Mouse (Mus musculus): ENCODE measurements around the gene Cerk.
"Not testable (repeated sequence)": the region's sequence is repeated elsewhere in the genome, so short reads cannot be mapped to it uniquely, and the experiment has no call there.

Cerk gene

GRCm38 (mm10) chr15:86206385-86206784 is 20.4 kb upstream of the Cerk start:
- no peak for DNase-seq

GRCm38 (mm10) chr15:86205300-86205699 is 19.4 kb upstream of the Cerk start:
- peak; percentile 43 for DNase-seq

- no peak for DNase-seq
Observed at GRCm38 (mm10) chr15:86203942-86204561, 18.1 kb upstream of the Cerk start.

DNA sequence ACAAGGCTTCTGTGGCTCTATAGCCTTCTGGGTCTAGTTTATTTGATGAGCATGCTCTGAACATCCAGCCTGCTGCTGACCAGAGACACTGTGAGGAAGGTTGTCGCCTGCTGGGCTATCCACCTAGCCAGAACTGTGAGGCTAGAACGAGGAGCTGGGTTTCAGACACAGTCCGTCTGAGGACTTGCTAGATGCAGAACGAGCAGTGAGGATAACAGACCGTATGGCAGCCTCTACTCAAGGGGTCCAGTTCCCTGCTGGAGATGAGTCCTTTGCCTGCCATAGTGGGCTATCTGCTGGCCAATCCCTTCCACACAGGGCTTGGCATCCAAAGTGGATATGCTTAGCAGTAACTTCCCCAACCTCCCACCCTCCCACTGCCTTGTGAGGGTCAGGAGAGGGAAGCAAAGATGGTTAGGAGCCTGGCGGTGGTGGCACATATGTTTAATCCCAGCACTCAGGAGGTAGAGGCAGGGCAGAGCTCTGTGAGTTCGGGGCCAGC is 17.4 kb upstream of the Cerk start:
- DNase-seq = no peak

GRCm38 (mm10) chr15:86202640-86203039 is 16.7 kb upstream of the Cerk start:
- DNase-seq = no peak

DNA sequence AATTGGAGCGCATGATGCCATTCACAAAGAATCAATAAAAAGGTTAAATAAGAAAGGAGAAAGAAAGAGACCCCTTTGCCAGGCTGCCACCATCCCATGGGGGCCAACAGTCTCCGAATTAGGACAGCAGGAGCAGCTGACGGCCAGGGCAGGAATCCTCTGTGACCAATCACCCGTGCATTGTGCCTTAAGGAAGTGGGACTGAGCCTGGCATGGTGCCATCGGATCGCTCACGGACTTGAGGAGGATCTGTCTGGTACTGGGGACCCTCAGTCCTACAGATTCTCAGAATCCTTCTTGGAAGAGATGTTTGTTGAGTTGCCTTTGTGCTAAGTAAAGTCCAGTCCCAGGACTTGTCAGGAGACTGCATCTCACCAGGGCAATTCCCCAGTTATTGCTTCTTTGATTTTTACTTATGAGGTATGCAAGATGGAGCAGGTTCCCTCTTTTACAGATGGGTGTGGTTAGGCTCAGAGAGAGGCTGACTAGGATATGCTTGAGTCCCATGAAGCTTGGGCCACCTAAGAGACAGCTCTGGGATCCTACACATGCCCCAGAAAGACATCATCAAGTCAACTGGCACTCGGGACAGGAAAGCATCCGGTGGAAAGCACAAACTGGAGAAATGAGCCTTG is 15.9 kb upstream of the Cerk start:
- DNase-seq = no peak

GRCm38 (mm10) chr15:86201095-86201494 is 15.2 kb upstream of the Cerk start:
- no peak for DNase-seq

DNA sequence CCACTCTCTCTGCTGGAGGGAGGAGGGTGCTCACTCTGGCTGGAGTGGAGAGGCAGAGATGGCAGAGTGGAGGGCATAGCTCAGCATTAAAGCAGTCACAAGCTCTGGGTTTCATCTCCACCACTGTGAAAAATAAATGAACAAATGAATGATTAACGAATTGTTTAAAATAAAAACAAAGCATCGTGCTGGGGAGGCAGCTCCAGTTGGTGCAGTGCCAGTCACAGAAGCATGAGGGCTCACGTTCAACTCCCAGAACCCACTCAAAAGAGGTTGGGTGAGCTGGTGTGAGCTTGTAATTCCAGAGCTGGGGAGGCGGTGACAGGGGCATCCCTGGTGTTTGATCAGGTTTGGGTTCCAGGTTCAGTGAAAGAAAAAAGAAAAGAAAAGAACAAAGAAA is 14.2 kb upstream of the Cerk start:
- DNase-seq = no peak

GRCm38 (mm10) chr15:86199482-86199881 is 13.5 kb upstream of the Cerk start:
- no peak for DNase-seq

- peak; percentile 38 for DNase-seq
Observed at GRCm38 (mm10) chr15:86199052-86199451, 13.1 kb upstream of the Cerk start.

DNA sequence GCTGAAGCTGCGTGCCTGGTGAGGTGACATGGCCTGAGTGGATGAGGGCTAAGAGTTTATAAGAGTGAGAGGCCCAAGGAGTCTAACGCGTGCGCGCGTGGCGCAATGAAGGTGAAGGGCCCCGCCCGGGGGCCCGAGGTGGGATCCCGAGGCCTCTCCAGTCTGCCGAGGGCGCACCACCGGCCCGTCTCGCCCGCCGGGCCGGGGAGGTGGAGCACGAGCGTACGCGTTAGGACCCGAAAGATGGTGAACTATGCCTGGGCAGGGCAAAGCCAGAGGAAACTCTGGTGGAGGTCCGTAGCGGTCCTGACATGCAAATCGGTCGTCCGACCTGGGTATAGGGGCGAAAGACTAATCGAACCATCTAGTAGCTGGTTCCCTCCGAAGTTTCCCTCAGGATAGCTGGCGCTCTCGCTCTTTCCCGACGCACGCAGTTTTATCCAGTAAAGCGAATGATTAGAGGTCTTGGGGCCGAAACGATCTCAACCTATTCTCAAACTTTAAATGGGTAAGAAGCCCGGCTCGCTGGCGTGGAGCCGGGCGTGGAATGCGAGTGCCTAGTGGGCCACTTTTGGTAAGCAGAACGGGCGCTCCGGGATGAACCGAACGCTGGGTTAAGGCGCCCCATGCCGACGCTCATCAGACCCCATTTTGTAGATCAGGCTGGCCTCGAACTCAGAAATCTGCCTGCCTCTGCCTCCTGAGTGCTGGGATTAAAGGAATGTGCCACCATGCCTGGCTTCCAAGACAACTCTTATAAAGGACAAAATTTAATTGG is 8.9 kb upstream of the Cerk start:
- DNase-seq = not testable (repeated sequence)

DNA sequence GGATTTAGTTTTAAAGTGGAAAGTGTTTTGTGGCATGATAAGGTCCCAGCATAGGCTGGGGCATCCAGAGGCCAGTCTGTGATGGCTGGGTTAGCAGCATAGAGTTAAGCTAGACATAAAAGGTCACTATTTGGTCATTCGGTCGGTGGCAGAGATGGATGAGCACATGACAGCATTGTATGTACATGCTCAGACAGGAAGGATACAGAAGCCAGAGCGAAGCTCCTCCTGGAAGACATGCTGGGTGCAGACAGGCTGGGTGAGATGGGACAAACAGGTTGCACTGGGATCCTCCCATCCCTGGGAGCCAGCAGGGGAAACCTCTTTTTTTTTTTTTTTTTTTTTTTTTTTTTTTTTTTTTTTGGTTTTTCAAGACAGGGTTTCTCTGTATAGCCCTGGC is 6.0 kb upstream of the Cerk start:
- DNase-seq = no peak

- no peak for DNase-seq
Observed at GRCm38 (mm10) chr15:86191505-86191904, 5.6 kb upstream of the Cerk start.

GRCm38 (mm10) chr15:86190387-86190786 is 4.4 kb upstream of the Cerk start:
- no peak for DNase-seq

DNA sequence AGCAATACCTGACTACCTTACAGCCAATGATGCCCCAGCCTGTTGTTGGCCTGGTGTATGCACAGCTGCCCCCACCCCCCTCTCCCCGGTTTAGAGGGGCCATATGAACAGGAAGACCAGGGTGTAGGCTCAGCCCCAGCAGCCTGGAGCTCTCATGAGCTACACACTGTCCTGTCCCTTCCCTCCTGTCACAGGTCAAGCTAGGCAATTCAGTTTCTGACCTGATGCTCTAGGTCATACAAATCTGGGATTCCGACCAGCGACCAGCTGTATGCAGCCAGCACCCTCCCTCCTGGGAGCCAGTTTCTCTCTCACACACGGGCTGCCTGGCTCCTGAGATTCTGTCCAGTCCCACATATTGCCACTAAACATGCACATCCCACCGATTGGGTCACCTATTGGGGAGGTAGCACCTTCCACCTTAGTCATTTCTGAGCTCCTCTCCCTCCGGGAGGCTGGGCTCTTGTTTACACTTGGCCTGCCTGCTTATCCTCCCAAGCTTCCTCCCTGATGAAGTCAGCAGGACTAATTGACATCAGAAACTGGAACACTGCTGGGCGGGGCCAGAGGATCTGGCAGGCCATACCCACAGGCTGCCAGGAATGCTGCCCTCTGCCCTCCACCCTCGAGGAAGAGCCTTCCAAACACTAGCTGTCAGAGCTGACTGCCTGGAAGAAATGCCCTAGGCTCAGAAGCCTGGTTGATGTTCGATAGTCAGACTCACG is 3.0 kb upstream of the Cerk start:
- peak; percentile 89 for DNase-seq

DNA sequence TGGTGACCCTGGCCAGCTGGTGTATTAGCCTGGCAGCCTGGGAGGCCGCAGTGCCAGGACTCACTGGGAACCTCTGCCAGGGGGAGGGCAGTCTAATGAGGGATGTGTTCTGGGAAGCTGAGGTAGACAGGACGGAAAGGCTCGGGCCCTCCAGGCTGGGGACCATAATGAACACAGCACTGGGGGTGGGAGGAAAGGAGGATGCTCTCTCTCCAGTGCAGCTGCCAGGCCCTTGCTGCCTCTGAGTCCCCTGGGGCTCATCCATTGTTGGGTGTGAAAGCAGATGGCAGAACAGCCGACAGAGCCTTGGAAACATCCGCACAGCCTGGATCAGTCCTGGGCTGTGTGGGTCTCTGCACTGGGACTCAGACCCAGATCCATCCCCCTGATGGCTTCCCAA is 2.2 kb upstream of the Cerk start:
- DNase-seq = peak; percentile 64

DNA sequence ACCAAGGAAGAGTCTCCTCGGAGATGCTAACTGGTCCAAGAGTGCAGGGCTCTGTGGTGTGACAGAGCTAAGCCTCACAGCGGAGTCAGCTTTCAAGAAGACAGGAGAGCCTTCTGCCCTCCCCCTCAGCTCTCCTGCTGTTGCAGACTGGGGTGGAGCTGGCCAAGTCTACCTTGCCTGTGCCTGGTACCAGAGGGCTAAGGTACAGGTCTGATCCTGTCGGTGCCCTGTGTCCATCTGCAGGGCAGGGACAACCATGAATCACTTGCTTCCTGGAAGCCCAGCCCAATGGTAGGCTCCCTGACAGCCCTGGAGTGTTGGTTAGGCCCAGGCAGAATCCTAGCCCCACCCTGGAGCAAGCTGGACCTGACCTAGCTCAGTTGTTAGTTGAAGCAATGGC is 745 bp upstream of the Cerk start:
- peak; percentile 66 for DNase-seq

GRCm38 (mm10) chr15:86184851-86185688 is 871 bp downstream of the Cerk start:
- DNase-seq = peak; percentile 76

GRCm38 (mm10) chr15:86184071-86184470 is 1.9 kb downstream of the Cerk start:
- peak; percentile 52 for DNase-seq

GRCm38 (mm10) chr15:86183484-86183883 is 2.5 kb downstream of the Cerk start:
- DNase-seq = peak; percentile 38

- DNase-seq = peak; percentile 67
Observed at GRCm38 (mm10) chr15:86182646-86183045, 3.3 kb downstream of the Cerk start.

DNA sequence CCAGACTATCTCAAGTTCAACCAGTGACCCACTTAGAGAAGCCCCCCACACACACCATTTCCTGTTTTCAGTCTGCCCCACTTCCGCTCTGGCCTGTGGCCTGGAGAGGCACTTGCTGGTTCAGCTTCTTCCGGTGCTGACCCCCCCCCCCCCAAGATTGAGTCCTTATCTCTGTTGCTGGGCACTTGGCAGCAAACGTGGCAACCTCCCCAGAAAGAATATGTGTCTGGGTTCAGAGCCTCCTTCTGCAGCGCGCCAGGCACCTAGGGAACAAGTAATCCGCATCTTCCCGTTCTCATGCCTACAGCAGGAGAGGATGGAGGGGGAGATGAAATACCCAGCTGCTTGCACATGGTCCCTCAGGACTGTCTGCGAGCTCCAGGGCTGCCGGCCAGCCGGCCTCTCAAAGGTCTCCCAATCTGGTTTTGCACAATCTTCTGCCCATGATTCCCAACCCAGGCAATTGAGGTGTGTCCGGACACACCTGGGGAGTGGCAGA is 4.0 kb downstream of the Cerk start:
- peak; percentile 56 for DNase-seq
